In the genomic region with DNA sequence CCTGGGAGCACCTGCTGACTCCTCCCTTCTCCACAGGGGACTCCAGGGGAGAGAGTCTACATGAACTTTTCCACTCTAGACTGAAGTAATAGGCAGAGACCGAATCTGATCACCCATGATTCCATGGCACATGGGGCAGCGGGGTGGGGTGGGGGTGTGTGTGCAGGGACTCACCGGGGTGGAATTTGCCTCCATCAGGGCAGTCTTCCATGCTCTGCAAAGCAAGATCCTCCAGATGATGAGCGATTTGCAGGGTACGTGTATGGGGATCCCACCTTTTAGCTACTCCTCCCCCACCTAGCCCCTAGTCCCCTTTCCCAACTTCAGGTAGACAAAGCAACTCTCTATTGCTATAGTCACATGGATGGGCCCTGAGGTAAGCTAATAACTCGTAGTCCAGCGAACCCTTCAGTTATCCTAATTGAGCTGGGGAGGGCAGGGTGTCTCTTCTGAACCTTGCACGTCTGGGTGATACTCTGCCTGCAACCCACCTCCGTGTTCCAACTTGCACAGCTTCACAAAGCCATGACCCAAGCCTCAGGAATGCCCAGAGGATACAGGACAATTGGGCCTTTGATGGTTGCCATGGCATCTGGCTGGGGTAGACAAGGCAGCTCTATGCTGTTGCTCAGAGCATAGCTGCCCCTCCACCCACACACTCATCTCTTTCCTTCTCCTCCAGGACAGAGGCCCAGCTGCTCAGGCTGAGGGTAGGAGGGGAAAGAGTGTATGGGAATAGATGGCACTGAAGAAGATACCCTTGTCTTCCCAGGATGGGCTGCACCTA, we compare ENCODE assay signal across 8 mouse cellular contexts. TPM values are rescaled to one million over a fixed set of nuclear protein-coding genes. Genes with fewer than 3 reads are reported as not detected.
A peak's percentile ranks its signal among the peaks of the same experiment; 100 is the strongest.
DNase-seq lines count a peak whose midpoint lies in the region; ATAC-seq and TF ChIP-seq lines count a peak whose summit lies in the region.

No protein-coding gene starts in this region.

- H3K9me3 ChIP-seq in heart, embryonic 10.5 days, result no peaks in the 10 kb centered on the region
- no peaks in the 10 kb centered on the region for H3K9me3 ChIP-seq in forebrain, embryonic 15.5 days

- no peak for TF ChIP-seq CTCF in heart, adult 2 months (IDR thresholded peaks at IDR 0.05)

- no peak overlapping the region for H3K9ac ChIP-seq in heart, adult 2 months (ENCODE audit: low read depth, low read length)
- H3K9ac ChIP-seq in forebrain, embryonic 15.5 days (replicated peaks), result no peak overlapping the region

- H3K79me2 ChIP-seq in heart, adult 2 months (replicated peaks; ENCODE audit: control insufficient read depth, insufficient read depth, low read length), result no peaks in the 10 kb centered on the region

- 80% methylated on average over 9 of the region's 9 CpGs for WGBS in heart, embryonic 10.5 days
- 82% methylated on average over 9 of the region's 9 CpGs for WGBS in heart, adult 2 months
- 51% methylated on average over 9 of the region's 9 CpGs for WGBS in forebrain, embryonic 15.5 days

- H3K4me3 ChIP-seq in heart, embryonic 10.5 days, result no peak overlapping the region
- H3K4me3 ChIP-seq in heart, adult 2 months, result no peak overlapping the region
- H3K4me3 ChIP-seq in forebrain, embryonic 15.5 days, result no peak overlapping the region

- H3K27me3 ChIP-seq in heart, embryonic 10.5 days (ENCODE audit: insufficient read depth, poor library complexity, severe bottlenecking), result no peaks in the 10 kb centered on the region; the same call in 1 of the 2 replicates
- H3K27me3 ChIP-seq in heart, adult 2 months (ENCODE audit: control insufficient read depth, insufficient read depth, low read length), result no peaks in the 10 kb centered on the region
- H3K27me3 ChIP-seq in forebrain, embryonic 15.5 days, result no peaks in the 10 kb centered on the region

- no peak for TF ChIP-seq EP300 in heart, adult 2 months (IDR thresholded peaks at IDR 0.05; ENCODE audit: insufficient read depth, low read depth, low read length)

- peaks cover 47% of the 10 kb centered on the region for H3K4me1 ChIP-seq in heart, embryonic 10.5 days
- peaks cover 11% of the 10 kb centered on the region for H3K4me1 ChIP-seq in heart, adult 2 months (ENCODE audit: control insufficient read depth, insufficient read depth, low read length)
- H3K4me1 ChIP-seq in forebrain, embryonic 15.5 days, result peaks cover 12% of the 10 kb centered on the region

- DNase-seq in heart, embryonic 10.5 days (ENCODE audit: low spot score), result peak; percentile 86
- no peak for DNase-seq in heart, adult 2 months
- DNase-seq in left cerebral cortex, postnatal 10 days (ENCODE audit: extremely low spot score in 1 of 2, low spot score in 2 of 2), result peak; percentile 61 to 73
- DNase-seq in retina, embryonic 14.5 days (ENCODE audit: low spot score), result peak; percentile 53
- DNase-seq in thymus, postnatal 25 days, result no peak
- no peak for DNase-seq in kidney, adult 11 months
- DNase-seq in MN1 (ENCODE audit: low spot score), result no peak

- H3K36me3 ChIP-seq in heart, embryonic 10.5 days, result no peaks in the 10 kb centered on the region
- H3K36me3 ChIP-seq in heart, adult 2 months (ENCODE audit: control insufficient read depth, insufficient read depth, low read length), result no peaks in the 10 kb centered on the region
- no peaks in the 10 kb centered on the region for H3K36me3 ChIP-seq in forebrain, embryonic 15.5 days

- peak; percentile 65 for ATAC-seq in forebrain, embryonic 15.5 days (replicated peaks)

- peak overlapping the region; percentile 37; the same call in 1 of the 2 replicates for H3K27ac ChIP-seq in heart, embryonic 10.5 days
- H3K27ac ChIP-seq in heart, adult 2 months, result no peak overlapping the region
- H3K27ac ChIP-seq in forebrain, embryonic 15.5 days (replicated peaks), result no peak overlapping the region

- TF ChIP-seq POLR2A in heart, adult 2 months (IDR thresholded peaks at IDR 0.05; ENCODE audit: insufficient read depth, low read depth, low read length), result no peak

- intact Hi-C loops in heart, adult 2 months (cut with DNase I), result no loop called here
- intact Hi-C loops in left cerebral cortex, postnatal 10 days (cut with DNase I), result no loop called here

- no peak overlapping the region for H3K4me2 ChIP-seq in forebrain, embryonic 15.5 days (replicated peaks)

RNA-seq across cellular contexts. Expression of a gene that starts 8.5 kb away (rescaled TPM):
- polyA plus RNA-seq in heart, embryonic 10.5 days (2016; fragmentation: Nextera tagmentation; extraction: Ambion mirVana), result 1.6 and 2.4 TPM in 2 replicates
- total RNA-seq in heart, adult 2 months (2021), result 1 to 10 TPM; 2.2 to 2.5 TPM
- polyA plus RNA-seq in heart, adult 2 months (2012; rRNA removed), result 9.0 and 12.1 TPM in 2 replicates
- 4.7 and 6.8 TPM in 2 replicates for polyA plus RNA-seq in forebrain, embryonic 15.5 days (2015; fragmentation: Nextera tagmentation; extraction: Ambion mirVana)
- 10 to 100 TPM; 27.2 to 30.9 TPM for total RNA-seq in left cerebral cortex, postnatal 10 days (2021)

RNA-seq across cellular contexts. Expression of a gene that starts 45.6 kb away (rescaled TPM):
- polyA plus RNA-seq in heart, embryonic 10.5 days (2016; fragmentation: Nextera tagmentation; extraction: Ambion mirVana), result 75.7 and 78.8 TPM in 2 replicates
- total RNA-seq in heart, adult 2 months (2021), result 10 to 100 TPM; 65.7 to 69.9 TPM
- 24.1 and 32.9 TPM in 2 replicates for polyA plus RNA-seq in heart, adult 2 months (2012; rRNA removed)
- 74.9 and 76.3 TPM in 2 replicates for polyA plus RNA-seq in forebrain, embryonic 15.5 days (2015; fragmentation: Nextera tagmentation; extraction: Ambion mirVana)
- 10 to 100 TPM; 48.5 to 55.5 TPM for total RNA-seq in left cerebral cortex, postnatal 10 days (2021)

RNA-seq across cellular contexts. Expression of a gene that starts 46.5 kb away (rescaled TPM):
- 89.5 and 106 TPM in 2 replicates for polyA plus RNA-seq in heart, embryonic 10.5 days (2016; fragmentation: Nextera tagmentation; extraction: Ambion mirVana)
- total RNA-seq in heart, adult 2 months (2021), result 10 to 100 TPM; 59.8 to 64.9 TPM
- polyA plus RNA-seq in heart, adult 2 months (2012; rRNA removed), result 21.1 and 35.8 TPM in 2 replicates
- 194 and 207 TPM in 2 replicates for polyA plus RNA-seq in forebrain, embryonic 15.5 days (2015; fragmentation: Nextera tagmentation; extraction: Ambion mirVana)
- total RNA-seq in left cerebral cortex, postnatal 10 days (2021), result 100 to 1,000 TPM; 386 to 392 TPM

RNA-seq across cellular contexts. Expression of a gene that starts 52.8 kb away (rescaled TPM):
- polyA plus RNA-seq in heart, embryonic 10.5 days (2016; fragmentation: Nextera tagmentation; extraction: Ambion mirVana), result 29.4 and 35.4 TPM in 2 replicates
- total RNA-seq in heart, adult 2 months (2021), result 10 to 100 TPM; 36.3 to 37.1 TPM
- polyA plus RNA-seq in heart, adult 2 months (2012; rRNA removed), result 39.8 and 52.6 TPM in 2 replicates
- polyA plus RNA-seq in forebrain, embryonic 15.5 days (2015; fragmentation: Nextera tagmentation; extraction: Ambion mirVana), result 115 and 116 TPM in 2 replicates
- total RNA-seq in left cerebral cortex, postnatal 10 days (2021), result 100 to 1,000 TPM; 267 to 276 TPM

Comparison
In these comparisons a context has a peak if more than half of its experiments do, and no peak if none do; other contexts are left out.
1. DNase-seq: peak in heart, embryonic 10.5 days (single experiment), left cerebral cortex, postnatal 10 days (2 of 2) and retina, embryonic 14.5 days (single experiment); none in heart, adult 2 months (0 of 2), thymus, postnatal 25 days (single experiment), kidney, adult 11 months (single experiment) and MN1 (single experiment).